Mouse (Mus musculus): ENCODE data around the gene Lsm11.
A peak's percentile ranks its signal among the peaks of the same experiment; 100 is the strongest.

Gene Lsm11

DNA sequence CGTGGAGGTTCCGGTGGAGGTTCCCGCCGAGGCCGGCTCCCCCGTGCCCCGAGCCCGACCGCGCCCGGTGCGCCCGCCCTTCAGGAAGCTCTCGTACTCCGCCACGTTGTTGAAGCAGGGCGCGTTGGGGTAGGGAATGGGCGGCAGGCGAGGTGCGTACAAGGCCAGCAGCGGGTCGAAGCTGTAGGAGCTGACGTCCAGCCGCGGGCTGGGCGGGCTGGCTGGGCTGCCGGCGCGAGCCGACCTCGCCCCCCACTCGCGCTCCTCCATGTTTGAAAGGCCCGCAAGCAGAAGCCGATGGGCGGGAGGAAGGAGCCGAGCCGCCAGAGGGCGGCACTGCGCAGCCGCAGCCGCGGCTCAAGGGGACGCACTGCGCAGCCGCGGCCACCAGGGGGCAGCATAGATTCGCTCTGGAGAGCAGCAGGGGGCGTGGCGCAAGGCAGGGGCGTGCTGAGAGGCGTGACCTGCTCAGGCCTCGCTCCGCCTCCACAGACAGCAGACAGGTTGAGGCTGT lies at the start of gene Lsm11:
Gene Lsm11, minus strand, starts transcription at position 293 of the 514 bp plus-strand sequence.
- peak; percentile 88 for DNase-seq (ENCODE audit: low spot score)

DNA sequence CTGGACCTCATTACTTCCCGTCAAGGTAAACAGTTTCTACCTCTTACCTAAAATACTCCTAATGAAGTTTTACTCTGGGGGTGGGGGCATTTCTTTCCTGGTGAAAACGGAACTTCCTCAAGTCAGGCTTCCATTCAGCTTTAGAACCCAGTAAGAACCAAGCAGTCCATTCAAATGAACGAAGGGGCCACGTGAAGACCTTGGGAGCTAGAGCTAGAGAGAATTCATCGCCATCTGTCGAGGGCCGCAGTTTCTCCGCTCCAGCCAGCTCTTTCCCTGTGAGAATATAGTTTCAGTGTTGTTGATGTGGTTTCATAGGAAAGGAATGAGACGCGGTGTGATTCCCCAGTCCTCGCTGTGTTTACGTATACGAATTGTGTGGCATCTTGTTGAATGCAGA lies 47.4 kb upstream of the Lsm11 start:
- DNase-seq (ENCODE audit: low spot score) = no peak

- DNase-seq (ENCODE audit: low spot score) = peak; percentile 15
These were observed 46.9 kb upstream of the Lsm11 start for GRCm38 (mm10) chr11:45991604-45992003.

DNA sequence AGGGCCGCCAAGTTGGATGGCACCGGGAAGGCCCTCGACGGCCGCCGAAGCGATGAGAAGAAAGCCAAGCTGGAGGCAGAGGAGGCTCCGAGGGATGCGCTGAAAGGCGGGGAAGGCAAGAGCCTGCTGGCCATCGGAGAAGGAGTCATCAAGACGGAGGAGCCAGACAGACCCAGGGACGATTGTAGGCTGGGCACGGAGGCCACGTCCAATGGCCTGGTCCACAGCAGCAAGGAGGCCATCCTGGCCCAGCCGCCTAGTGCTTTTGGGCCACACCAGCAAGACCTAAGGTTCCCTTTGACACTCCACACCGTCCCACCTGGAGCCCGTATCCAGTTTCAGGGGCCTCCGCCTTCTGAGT lies 36.1 kb upstream of the Lsm11 start:
- no peak for DNase-seq (ENCODE audit: low spot score)

DNA sequence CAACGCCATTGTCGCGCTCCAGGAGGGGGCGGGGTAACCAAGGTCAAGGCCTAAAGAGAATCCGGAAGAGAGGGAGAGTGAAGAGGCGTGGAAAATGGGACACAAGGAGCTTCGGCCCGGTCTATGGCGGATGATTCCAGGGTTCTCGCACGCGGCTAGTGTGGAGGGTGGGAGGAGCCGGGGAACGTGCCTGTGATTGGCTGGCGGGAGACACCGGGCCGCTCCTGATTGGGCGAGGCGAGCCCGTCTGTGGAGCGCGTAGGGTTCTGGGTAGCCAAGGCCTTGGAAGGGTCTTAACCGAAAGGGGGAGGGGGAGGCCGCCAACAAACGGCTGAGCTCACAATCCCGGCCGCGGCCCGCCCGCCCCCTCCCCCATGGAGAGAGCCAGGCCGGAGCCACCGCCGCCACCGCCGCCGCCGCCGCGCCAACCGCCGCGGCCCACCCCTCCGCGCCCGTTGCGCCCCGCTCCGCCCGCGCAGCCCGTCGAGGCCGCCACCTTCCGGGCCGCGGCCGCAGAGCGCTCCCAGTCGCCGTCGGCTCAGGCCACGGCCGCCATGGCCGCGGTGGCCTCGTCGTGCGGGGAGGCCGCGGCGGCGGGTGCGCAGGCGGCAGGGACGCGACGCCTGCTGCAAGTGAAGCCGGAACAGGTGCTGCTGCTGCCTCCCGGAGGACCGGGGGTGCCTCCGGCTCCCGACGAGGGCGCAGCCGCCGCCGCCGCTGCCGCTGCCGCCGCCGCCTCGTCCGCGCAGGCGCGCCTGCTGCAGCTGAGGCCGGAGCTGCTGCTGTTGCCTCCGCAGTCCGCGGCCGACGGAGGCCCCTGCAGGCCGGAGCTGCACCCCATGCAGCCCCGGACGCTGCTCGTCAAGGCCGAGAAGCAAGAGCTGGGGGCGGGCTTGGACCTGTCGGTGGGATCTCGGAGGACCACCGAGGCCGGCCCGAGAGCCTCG lies 35.5 kb upstream of the Lsm11 start, which contains the start of gene Sox30:
Gene Sox30, plus strand, starts transcription at position 365 of the 947 bp plus-strand sequence.
- peak; percentile 45 for DNase-seq (ENCODE audit: low spot score)

DNA sequence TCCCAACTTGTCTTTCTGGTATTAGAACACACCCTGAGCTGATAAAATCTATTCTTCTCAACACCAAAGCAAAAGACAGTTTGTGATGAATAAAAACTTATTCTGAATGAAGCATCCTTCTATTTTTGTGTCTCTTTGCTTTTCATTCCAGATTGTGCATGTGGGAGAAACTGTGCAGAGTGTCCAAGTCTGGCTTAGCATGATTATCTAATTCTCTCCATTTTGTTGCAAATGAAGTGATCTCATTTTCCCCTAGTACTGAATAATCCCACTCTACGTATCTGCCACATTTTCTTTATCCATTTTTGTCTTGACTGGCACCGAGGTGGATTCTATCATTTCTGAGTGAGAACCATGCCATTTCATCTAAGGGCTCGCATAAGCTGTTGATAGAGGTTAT lies 31.3 kb upstream of the Lsm11 start:
- no peak for DNase-seq (ENCODE audit: low spot score)

DNA sequence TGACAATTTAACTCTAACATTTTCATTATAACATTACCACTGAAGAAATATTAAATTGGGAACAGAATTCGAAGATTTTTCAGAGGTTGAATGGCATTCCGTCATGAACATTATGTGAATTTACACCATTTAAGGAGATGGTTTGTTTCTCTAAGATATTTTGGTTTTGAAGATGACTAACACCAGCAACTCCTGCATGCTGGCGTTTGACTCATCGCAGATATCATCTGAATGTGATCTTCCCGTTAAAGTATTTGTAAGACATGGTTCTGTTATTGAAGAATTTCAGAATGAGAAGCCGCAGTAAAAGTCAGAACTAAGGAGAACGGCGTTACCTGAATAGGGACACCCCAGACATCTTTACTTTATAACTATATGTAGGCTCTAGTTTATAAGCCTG lies 29.7 kb upstream of the Lsm11 start:
- no peak for DNase-seq (ENCODE audit: low spot score)

GRCm38 (mm10) chr11:45973635-45974034 lies 28.9 kb upstream of the Lsm11 start:
- DNase-seq (ENCODE audit: low spot score) = no peak

- DNase-seq (ENCODE audit: low spot score) = no peak
These were observed 23.7 kb upstream of the Lsm11 start for GRCm38 (mm10) chr11:45968466-45968865.

DNA sequence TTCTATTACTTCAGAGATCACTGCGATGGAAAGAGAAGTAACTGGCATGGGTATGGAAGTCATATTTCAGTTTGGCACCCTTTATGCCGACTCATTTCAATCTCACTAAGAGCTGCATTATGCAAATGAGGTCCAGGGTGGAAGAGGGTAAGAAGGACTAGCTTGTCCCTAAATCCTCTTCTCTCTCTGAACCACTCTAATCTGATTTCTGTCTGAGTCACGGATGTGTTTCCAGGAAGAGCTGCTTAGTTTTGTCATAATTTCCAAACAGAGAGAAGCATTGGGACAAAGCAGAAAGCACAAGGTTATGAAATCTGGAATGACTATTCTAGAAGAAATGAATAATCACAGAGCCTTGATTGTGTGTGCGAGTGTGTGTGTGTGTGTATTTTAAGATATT lies 22.2 kb upstream of the Lsm11 start:
- DNase-seq (ENCODE audit: low spot score) = no peak

DNA sequence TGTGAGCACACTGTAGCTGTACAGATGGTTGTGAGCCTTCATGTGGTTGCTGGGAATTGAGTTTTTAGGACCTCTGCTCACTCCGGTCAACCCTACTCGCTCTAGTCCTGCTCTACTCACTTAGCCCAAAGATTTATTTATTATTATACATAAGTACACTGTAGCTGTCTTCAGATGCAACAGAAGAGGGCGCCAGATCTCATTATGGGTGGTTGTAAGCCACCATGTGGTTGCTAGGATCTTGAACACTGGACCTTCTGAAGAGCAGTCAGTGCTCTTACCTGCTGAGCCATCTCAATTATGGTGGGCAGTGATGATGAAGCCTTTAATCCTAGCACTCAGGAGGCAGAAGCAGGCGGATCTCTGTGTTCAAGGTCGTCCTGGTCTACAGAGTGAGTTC lies 15.3 kb upstream of the Lsm11 start:
- DNase-seq (ENCODE audit: low spot score) = no peak

GRCm38 (mm10) chr11:45959598-45959997 lies 14.9 kb upstream of the Lsm11 start:
- DNase-seq (ENCODE audit: low spot score) = no peak

DNA sequence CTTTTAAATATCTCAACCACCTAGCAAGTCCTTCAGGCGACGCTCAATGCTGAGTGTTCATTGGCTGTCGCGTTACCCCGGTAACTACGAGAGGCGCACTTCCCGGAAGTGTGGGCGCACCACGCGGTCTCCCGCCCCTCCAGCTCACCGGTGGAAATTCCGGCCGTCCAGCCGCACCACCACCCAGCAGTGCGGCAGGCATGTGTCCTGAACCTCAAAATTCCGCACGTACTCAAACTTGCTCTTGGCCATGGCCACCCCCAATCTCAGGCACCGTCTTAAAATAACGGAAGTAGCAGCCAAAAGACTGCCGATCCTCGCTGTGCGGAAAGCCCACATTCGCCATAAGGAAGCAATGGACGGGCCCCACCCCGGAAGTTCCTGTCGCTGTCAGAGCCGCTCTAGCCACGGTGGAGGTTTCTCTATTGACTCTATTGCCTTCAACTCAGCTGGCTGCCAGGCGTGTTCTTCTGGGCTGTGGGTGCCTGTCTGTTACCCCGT lies 10.4 kb upstream of the Lsm11 start, which contains the start of gene Thg1l:
Gene Thg1l, minus strand, starts transcription at position 368 of the 501 bp plus-strand sequence.
- DNase-seq (ENCODE audit: low spot score) = peak; percentile 82

DNA sequence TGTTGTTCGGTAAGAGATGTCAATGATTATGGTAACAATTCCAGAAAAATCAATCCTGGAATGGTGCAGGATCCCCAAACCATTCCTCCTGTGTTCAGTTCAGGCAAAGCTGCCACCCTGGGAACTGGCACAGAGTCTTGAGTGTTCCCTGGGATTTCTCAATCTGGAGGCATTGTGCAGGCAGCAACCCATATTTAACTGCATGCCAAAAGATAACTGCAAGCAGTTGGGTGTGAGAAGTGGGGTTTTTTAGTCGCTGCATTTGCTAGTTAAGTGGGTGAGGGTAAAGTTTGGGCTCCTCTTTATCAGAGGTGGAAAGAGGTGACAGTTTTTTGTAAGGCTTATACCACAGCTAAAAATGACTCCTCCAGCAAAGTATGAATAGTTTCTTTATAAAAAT lies 2.8 kb upstream of the Lsm11 start:
- DNase-seq (ENCODE audit: low spot score) = no peak

DNA sequence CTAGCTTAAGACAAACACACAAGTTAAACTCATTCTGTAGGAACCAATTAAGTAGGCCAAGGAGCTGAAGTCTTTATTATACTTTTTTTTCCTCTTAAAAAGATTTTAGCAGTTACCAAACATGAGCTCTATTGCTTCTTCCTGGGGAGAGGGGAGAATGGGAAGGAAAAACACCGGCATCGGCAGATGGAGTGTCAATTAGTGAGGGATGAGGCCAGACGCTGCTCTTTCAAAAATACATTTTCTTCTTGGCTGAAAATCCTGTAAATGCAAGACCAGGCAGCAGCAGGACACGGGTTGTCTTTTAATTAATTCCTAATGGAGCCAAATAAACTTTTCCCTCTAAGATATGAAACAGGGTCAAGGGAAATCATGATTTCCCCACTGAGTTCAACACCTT lies 2.1 kb upstream of the Lsm11 start:
- no peak for DNase-seq (ENCODE audit: low spot score)

DNA sequence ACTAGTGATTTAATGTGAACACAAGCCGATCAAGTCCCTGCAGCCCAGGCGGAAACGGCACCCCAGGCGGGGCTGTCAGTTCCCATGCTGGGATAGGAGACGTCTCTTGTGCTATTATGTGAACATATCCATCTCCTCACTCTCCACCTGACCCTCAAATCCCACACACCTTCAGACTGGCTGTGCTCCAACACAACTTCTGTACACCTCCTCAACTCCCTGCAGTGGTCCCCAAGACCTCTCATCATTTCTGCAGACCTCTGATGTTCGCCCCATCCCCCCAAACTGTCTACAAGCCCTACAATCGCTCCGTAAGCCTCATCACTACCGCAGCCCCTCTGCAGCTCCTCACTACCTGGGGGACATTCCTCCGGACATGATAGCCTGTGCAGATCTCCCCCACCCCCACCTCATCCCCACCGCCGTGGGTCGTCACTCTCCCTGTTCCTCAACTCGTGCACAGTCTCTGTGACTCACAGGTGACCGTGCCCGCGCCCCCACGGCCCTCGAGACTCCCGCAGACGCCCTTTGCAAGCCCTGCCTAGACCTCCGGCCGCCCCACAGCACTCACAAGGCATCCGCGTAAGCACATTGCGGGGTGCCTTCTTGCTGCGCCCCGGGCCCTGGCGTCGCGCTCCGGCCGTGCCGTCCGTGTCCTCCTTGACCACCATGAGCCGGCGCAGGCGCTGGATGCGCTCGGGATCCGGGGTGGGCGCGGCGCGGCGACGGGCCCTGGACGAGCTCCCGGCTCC lies 668 bp downstream of the Lsm11 start:
- DNase-seq (ENCODE audit: low spot score) = no peak

GRCm38 (mm10) chr11:45943108-45943705 lies 1.5 kb downstream of the Lsm11 start:
- DNase-seq (ENCODE audit: low spot score) = no peak

DNA sequence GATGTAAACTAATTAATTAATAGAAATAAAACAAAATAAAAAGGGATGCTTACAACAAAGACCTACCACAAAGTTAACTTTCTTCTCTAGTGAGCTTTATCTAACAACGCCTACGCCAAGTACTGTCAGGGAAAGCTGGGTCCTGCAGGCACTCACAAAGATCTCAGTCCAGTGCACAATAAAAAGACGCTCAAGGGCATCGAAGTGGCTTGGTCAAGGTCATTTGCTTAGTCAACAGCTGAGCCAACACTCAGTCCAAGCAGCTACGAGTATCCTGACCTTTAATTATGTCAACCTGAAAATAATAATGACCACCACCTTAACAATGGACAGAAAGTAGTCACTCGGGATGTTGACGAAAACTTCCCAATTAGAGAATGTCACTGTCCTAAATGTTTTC lies 2.5 kb downstream of the Lsm11 start:
- no peak for DNase-seq (ENCODE audit: low spot score)

DNA sequence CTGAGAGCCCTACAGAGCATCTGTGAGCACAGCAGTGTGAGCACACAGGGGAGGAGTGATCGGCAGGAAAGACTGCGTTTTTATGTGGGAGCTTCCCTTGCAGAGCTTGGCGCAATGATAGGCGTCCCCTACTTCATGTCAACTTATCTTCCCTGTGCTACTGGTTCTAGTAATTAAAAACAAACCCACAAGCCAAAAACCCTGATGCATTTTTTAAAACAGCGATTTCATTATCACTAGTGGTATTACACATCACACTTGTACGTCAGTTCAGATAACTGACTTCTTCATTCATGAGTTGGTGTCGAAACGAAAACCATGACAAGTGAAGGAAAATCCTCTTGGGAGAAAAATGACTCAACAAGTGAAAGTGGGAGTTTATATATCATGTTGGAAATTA lies 5.8 kb downstream of the Lsm11 start:
- DNase-seq (ENCODE audit: low spot score) = no peak

GRCm38 (mm10) chr11:45937478-45937877 lies 7.3 kb downstream of the Lsm11 start:
- DNase-seq (ENCODE audit: low spot score) = no peak

GRCm38 (mm10) chr11:45932771-45933170 lies 12.0 kb downstream of the Lsm11 start:
- DNase-seq (ENCODE audit: low spot score) = no peak

DNA sequence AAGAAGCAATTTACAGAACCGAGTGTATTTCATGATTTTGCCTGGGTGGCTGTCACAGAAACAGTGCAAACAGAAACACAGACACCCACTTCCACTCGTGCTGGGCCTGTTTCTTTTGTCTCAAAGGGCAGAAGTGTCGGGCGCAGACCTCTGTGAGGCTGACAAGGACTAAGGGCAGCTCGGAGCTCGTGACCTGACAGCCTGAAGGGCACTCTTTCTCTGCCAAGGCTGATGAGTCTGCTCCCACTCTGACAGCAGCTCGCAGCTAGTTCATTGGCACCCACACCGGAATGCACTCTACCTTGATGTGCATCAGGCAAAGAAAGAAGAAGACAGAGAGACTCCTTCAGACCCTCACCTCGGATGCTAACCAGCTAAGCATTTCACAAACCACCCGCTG lies 15.2 kb downstream of the Lsm11 start:
- DNase-seq (ENCODE audit: low spot score) = no peak
